Mouse (Mus musculus) heart, adult 9 months (tissue): ENCODE results near the gene Hipk2.

Experiments used
- DNase-seq, 2 experiments: peaks; one replicate each; pipeline ENCODE4 v3.0.0; 2022; ENCODE audit warnings: low spot score in 2 of 2

Hipk2 gene

DNA sequence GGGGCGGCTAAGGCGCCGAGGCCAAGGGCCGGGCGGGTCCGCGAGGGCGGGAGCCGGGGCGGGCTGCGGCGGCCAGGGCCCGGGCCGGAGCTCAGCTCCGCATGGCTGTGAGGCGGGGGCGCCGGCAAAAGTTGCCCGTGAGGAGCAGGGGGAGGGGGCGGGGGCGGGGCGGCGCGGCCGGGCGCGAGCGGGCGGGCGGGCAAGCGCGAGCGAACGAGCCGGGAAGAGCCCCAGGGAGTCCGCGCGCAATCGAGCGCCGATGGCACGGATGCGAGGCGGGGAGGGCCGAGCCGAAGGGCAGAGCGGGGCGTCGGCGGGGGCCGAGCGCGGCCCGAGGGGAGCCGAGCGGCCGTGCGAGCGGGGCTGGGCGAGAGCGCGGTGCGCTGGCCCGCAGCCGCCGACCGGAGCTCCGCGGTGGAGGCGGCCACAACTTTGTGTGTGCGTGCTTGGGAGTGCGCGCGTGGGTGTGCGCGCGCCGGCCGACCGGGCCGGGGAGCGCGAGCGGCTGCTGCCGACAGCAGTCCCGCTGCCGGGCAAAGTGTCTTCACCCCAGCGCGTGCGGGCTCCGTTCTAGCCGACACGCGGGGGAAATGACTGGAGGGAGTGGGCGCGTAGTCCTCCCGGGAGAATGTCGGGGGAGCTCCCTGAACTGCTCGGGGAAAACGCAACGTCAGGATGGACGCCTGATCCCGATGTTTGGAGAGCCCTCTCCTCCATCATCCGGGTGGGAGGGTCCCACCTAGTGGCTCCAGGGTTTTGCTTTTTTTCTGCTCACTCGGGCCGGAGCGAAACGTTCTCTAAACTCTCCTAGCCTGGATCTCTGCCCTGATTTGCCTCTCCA lies at the start of gene Hipk2:
TSS of gene Hipk2 (minus strand) at position 95 of the 841 bp plus-strand sequence.
- peak; percentile 80 to 83 for DNase-seq

DNA sequence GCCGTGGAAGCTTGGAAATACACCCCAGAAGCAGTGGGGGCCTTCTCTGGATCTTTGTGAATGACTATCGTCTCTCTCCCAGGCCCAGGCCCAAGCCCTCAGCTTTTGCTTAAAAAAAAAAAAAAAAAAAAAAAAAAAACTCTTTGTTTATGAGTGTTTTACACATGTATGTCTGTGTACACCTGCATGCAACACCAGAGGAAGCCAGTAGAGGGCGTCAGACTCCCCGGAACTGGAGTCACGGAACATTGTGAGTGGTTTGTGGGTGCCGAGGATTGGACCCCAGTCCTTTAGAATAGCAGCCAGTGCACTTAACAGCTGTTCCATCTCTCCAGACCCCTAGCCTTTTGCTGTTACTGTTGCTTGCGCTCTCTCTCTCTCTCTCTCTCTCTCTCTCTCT lies 49.8 kb upstream of the Hipk2 start:
- no peak for DNase-seq

DNA sequence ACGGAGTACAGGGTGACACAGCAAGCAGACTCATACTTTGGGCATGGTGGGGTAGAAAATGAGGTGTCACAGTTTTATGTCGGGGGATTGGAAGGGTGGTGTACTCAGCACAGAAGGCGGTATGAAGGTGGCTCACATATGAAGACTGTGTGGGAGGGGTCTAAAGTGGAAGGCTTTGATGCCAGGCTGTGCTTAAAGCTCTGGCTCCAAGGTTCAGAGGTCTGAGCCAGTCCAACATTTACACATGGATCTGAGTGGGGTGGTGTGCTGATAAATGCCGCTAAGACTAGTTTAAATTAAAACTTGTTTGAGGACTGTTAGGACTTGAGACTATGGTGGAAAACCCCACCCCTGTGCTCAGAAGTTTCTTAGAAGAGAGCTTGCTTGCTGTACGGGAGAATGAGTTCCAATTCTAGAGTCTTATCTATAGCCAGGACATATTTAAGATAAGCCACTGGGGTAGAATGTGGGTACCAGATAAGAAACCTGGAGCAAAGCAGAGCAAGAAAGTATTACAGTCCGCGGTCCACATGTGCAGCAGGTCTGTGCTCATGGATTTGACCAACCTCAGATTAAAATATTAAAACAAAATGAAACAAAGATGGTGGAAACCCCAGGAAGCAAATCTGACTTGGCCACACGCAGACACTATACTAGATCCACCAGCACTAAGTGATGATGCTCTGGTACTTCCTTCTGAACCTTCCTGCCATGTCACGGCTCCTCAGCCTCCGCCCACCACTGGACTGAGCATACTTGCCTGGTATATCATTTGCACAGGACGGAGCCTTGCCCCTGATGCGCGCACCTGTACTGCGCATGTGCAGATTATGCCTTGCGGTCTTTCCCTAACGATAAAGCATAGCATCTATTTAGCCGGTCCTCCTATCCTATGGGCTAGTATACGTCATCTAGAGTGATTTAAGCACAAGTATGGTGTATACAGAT lies 48.2 kb upstream of the Hipk2 start:
- no peak for DNase-seq

DNA sequence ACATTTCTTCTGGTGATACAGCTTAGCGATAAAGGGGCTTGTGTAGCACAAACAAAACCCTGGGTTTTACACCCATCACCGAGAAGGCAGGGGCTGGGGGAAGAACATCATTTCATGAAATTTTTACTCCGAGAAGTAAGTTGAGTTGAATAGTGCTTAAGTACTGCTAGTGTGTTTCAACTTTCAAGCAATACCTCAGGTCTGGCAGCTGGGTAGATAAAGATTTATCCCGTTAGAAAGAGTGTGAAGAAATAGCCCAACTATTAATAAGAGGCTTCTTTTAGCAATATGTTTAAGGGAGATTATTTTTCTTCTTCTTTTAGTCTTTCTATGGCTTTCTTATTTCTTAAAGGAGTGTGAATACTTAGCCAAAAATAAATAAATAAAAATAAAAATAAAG lies 47.5 kb upstream of the Hipk2 start:
- DNase-seq, result no peak

DNA sequence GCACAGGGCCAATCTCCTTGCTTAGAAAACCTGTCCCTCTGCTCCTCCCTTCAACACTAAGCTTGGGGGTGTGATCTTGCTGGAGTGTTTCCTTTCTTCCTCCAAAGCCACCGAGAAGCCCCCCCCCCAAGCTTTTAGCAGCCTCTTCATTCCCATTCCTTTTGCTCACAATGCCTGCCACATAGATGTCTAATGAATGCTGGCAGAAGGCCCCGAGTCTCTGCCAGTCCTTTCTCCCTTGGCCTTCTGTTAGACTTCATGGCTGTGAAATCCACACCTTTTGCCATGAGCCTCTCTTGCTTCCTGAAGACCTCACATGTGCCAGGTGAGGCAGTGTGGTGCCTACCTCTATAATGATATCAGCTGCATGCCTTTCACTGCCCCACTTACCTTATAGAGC lies 46.6 kb upstream of the Hipk2 start:
- DNase-seq, result no peak

DNA sequence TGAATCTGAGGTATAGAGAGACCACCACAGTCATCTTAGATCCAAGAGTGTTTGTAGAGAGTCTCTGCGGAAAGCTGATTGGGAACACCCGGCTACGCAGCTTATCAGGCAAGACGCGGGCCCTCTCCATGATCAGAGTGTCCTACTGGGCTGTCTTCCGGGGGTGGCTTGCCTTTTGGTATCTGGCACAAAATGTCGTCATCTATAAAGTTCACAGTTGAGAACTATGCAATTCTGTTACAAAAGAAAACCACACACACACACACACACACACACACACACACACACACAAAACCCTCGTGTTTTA lies 45.8 kb upstream of the Hipk2 start:
- no peak for DNase-seq

DNA sequence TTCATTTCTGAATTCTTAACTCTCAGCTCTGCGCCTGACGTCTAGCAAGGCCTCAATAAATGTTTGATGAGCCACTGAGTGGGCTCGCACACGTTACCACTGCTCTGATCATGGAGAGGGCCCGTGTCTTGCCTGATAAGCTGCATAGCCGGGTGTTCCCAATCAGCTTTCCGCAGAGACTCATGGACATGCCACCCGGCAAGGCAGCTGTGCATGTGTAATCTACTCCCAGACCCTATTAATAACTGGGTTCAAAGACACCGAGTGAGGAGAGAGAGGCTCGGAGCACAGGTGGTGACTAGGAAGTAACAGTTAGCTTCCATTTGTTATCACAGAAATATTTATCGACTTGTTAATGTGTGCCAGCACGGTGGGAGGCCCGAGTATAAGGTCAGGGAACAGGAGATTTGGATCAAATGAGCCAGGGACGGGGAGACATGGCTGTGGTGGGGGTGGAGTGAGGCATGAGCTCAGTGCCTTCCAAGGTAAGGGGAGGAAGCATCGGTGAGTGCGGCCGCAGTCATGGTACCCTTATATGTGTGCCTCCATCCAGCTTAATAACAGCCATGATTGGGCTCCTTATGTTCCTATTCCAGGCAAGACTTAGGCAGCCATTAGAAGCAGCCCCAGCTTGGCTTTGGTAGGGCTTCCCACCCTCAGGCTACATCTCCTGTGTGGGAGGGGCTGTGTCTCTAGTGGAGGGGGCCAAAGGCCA lies 45.3 kb upstream of the Hipk2 start:
- DNase-seq, result no peak

DNA sequence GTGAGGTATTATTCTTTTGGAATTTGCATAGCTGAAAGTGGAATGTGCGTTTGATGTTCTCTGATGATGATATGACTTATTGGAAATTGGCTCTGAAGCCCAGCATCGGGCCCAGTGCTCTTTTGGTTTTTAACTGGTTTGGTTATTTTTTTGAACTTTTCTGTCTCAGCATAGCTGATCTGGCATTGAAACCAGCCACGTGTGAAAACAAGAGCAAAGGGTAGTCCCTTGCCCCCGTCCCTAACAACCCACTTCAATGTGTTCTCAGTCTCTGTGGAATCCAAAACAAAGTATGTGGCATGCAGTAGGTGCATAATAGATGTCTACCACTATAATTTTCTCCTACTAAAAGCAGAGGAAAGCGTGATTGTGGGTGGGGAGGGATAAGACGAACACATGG lies 44.2 kb upstream of the Hipk2 start:
- no peak for DNase-seq

DNA sequence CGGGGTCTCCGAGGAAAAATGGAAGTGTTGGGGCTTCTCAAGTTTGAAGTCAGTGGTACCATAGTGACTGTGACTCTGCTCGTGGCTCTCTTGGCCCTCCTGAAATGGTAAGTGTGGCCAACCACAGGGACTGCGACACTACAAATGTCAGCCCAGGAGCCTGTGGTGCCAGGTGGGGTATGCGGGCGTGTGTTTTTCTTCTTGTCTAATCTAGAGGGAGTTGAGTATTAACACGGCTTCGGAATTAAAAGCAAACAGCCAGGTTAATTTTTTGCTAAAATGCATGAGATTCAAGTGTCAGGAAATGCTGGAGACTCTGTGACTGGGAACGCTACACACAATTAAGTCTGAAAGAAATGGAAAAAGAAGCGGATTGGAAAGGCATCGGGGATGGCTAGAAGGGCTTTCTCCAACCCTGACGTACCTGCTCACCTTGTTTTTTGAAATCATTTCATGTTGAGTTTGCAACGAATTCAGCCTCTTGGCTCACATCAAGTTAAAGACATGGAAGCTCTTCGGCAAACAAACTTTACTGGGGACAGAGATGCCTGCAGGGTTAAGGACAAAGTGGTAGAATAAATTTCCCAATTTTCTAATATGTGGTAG lies 43.3 kb upstream of the Hipk2 start:
- no peak for DNase-seq

DNA sequence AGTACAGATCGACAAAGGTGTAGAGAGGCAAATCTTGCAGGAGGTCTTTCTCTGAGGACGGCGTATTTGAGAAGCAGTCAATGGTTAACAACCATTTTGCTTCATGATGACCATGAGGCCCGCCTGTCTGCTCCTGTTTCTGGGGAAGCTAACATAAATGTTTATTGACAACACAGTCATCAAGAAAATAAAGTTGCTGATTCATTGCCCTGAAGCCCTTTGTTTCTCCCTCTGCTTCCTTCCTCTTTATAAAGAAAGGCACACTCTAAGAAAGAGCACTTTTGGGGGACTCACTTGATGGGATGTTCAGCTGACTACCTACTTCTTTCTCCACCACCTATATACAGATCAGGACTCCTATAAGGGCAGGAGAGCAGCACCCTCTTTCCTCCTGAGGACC lies 42.8 kb upstream of the Hipk2 start:
- no peak for DNase-seq

DNA sequence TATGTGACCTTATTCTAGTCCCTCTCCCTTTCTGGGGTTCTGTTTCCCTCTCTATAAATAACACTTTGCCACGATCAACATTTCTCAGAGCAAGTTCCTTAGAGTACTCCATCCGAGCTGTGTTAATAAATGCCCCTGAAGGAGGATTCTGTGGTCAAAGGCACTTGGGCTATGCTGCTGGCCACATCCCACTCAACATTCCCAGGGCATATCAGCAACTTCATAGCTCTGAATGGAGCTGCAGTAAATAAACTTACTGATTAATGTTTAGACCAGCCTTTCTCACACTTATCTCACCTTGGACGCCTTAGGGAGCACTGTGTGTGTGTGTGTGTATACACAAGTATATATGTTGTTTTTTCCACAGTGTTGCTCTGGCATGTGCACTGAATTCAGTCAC lies 41.5 kb upstream of the Hipk2 start:
- DNase-seq, result no peak

DNA sequence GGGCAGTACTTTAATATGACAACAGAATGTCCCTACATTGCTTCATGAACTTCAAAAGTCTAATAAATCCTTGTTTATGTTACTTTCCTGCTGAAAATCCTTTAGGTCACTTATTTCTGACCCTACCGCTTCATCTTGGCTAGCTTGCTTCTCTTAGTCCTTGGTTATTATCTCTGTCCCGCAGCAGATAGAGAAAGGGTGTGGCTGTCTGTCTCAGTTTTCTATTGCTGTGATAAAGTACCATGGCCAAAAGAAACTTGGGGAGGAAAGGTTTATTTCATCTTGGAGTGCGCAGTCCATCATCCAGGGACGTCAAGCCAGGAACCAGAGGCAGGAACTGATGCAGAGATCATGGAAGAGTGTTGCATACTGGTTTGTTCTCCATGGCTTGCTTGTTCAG lies 40.6 kb upstream of the Hipk2 start:
- no peak for DNase-seq

DNA sequence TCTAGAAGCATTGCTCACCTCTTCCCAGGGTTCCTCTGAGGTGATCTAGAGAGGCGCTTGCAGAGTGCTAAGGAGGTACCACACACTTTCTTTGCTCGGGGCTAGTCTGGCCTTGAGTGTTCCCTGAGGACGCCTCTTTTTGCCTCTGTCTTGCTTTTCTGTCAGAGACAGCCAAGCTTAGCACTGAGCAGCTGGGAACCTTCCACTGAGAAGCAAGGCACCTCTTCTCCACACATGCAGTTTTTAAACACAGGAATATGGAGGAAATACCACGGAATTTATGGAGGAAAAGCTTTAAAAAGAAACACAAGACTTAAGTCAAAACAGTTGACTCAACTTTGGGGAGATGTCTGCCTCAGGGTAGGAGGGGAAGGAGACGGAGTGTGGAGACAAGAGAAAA lies 39.8 kb upstream of the Hipk2 start:
- no peak for DNase-seq

DNA sequence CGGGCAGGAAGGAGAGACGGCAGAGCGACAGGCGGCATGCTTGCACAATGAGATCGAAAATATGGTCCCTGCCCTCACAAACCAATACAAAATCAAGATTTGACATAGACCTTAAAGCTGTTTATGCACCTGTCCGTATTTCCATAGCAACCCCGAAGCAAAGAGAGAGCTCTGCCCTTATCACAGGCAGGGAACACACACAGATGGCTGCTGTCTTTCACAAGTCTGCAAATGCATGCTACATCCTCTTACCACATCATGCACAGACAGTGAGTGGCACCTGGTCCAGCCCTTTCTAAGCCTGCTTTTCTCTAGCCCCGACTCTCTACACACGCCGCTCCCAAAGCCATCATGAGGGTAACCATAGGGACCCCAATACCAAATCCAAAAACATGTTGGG lies 38.2 kb upstream of the Hipk2 start:
- DNase-seq, result no peak

DNA sequence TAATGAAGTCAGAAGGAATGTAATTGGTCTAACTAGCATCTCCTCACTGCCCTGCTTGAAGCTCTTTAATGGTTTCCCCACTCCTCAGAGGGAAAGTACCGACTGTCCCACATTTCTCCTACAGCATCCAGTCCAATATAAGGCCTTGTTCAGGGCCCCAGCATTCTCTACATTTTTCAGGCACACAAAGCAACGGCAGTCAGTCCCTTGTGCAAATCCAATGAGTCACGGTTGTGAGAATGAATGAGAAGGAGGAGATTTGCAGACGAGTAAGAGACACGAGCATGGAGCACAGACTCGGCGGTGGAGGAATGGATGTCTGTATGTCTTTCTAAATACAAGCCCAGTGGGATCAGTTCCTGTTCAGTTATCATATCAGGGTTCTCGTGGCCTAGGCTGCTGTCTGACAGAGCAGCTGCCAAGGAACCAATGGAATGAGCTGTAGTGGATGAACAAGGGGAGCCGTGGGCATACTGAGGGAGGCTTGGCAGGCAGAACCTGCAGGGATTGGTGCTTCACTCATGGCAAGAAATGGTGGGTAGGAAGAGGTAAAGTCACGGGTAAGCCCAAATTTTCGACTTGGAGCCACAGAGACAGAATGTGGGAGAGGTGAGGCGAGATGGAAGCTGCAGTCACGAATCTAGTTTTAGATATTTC lies 37.5 kb upstream of the Hipk2 start:
- no peak for DNase-seq

DNA sequence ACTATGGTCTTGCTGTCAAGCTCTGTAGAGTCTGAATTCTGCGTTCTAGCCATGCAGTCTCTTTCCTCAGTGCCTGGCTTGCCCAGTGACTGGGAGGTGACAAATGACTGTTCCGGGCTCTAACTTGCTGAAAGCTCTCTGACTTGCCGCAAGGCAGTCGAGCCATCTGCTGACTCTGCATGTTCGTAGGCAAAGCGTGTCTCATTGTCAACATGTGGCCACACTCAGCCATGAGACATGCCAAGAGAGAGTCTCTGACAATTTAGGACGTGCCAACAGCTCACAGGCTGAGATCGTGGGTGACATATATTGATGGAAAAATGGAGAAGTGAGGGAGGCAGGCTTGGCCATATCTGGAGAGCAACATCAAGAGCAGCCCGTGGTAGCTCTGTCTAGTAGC lies 36.9 kb upstream of the Hipk2 start:
- no peak for DNase-seq

DNA sequence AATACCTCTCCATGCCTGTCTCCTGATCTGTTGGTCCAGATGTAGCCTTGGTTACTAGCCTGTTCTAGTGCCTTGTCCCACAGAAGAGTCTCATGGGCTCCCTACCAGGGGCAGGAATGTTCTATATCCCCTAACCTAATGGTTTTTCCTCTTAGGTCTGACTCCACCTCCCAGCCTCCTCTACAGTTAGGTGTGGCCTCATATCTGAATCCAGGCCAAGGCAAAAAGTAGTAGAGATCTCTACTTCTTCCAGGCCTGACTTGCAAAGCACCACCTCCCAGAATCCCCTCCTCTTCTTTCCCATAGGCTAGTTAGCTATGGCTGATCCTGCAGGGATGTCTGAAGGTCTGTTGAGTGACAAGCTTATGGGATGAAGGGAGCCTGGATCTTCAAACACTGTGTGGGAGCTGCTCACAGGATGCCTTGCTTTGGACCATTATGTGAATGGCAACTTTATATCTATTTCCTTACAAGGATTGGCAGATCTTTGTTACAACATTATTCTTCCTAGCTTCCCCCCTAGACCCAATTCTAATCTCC lies 36.2 kb upstream of the Hipk2 start:
- no peak for DNase-seq

DNA sequence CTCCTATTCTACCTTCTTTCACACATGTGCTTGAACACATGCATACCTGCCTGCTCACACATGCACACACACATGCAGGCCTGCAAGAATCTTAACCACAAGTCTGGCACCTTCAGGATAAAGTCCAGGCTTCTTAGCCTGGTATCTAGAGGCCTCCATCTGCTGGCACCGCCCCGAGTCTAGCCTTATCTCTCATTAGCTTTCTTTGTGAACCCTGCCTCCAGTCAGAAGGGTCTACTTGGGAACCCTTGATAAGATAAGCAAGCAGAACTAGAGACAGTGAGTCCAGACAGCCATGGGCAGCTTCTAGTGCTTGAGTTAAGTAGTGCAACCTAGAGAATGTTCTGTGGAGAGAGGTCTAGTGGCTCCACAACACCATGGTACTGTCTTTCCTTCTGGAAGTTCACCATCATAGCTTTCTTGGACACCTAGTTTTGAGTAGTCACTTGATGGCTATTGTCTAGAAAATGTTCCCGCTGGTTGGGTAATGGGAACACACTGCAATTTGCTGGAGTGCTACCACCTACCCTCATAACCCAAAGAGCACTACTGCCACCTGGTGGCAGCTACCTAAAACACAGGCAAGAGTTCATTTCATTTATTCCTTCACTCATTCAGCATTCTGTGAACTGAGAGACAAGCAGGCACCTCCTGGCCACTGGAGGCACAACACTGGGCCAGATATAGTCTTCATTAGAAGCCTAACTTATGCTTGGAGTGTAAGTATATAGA lies 35.0 kb upstream of the Hipk2 start:
- peak; percentile 30 to 59 for DNase-seq

DNA sequence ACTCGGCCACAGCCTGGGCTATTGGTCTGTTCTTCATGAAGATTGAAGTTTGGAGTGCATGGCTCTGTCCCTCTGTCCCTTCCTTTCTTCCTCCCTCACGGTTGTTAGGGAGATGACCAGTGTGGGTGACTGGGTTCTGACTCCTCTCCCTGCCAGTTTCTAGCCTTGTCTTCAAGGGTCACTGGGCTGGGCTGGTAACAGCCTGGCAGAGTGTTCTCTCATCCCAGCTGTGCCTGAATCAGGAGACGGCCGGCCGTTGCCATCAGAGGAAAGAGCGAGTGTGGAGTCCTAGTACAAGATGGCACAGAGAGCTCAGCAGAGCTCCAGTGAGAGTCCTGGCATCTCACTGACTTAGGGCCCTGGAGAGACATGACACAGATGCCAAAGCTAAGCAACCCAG lies 32.4 kb upstream of the Hipk2 start:
- DNase-seq, result no peak

DNA sequence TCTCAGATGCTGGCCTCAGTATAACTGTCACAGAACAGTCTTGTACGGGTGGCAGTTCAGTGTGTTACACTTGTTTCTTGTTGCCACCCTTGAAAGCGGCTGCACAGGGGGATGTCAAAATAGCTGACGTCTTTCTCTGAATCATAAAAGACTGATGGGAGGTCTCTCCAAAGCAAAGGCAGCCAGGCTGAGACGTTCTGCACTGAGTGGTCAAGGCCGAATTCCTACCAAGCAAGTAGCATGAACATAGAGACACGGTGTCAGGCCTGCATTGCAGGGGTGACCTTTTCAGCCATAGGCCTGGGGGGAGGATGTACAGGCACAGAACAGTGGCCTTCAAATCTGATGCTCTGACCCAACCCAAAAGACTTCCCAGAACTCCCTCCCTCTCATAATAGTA lies 30.0 kb upstream of the Hipk2 start:
- no peak for DNase-seq
